In genomic region chr7:132814089-132814450, GRCm38 (mm10) we compare ENCODE assay signal across 7 mouse cellular contexts. TPM values are rescaled to one million over a fixed set of nuclear protein-coding genes. Genes with fewer than 3 reads are reported as not detected.
A peak's percentile ranks its signal among the peaks of the same experiment; 100 is the strongest.
DNase-seq lines count a peak whose midpoint lies in the region; ATAC-seq and TF ChIP-seq lines count a peak whose summit lies in the region.

No protein-coding gene starts in this region.

- peaks cover 10% of the 10 kb centered on the region for H3K4me1 ChIP-seq in testis, adult 2 months (ENCODE audit: control insufficient read depth, insufficient read depth, low read length)
- peaks cover 63% of the 10 kb centered on the region for H3K4me1 ChIP-seq in forebrain, embryonic 12.5 days
- H3K4me1 ChIP-seq in liver, embryonic 14.5 days (replicated peaks; ENCODE audit: control insufficient read depth in 2 of 2, insufficient read depth in 2 of 2, low read length in 1 of 2) = peaks cover 13 to 24% of the 10 kb centered on the region in 2 experiments
- H3K4me1 ChIP-seq in stomach, embryonic 16.5 days (ENCODE audit: control insufficient read depth, insufficient read depth, low read length) = peaks cover 32% of the 10 kb centered on the region

- peak overlapping the region; percentile 84 for H3K4me3 ChIP-seq in testis, adult 2 months (ENCODE audit: control insufficient read depth, low read depth, low read length)
- H3K4me3 ChIP-seq in forebrain, embryonic 12.5 days (replicated peaks) = peak overlapping the region; percentile 79
- H3K4me3 ChIP-seq in liver, embryonic 14.5 days (ENCODE audit: insufficient read depth in 1 of 2, low read depth in 2 of 2, low read length in 2 of 2) = peak overlapping the region; percentile 66 to 80
- H3K4me3 ChIP-seq in stomach, embryonic 16.5 days (replicated peaks; ENCODE audit: low read length) = peak overlapping the region; percentile 78

- H3K27ac ChIP-seq in testis, adult 2 months (ENCODE audit: control insufficient read depth, insufficient read depth, low read depth, low read length) = peak overlapping the region; percentile 81
- peak overlapping the region; percentile 94 for H3K27ac ChIP-seq in forebrain, embryonic 12.5 days
- no peak overlapping the region for H3K27ac ChIP-seq in liver, embryonic 14.5 days
- peak overlapping the region; percentile 92 for H3K27ac ChIP-seq in stomach, embryonic 16.5 days (ENCODE audit: low read length)

- TF ChIP-seq CTCF in testis, adult 2 months (IDR thresholded peaks at IDR 0.05; ENCODE audit: control insufficient read depth, insufficient read depth, insufficient replicate concordance, low read depth, low read length) = no peak
- TF ChIP-seq CTCF in liver, embryonic 14.5 days (IDR thresholded peaks at IDR 0.05; ENCODE audit: low read depth) = no peak

- no peaks in the 10 kb centered on the region for H3K27me3 ChIP-seq in testis, adult 2 months (ENCODE audit: control insufficient read depth, insufficient read depth, low read length)
- H3K27me3 ChIP-seq in forebrain, embryonic 12.5 days = no peaks in the 10 kb centered on the region
- H3K27me3 ChIP-seq in liver, embryonic 14.5 days (ENCODE audit: control insufficient read depth, insufficient read depth, low read length) = peaks cover 10% of the 10 kb centered on the region
- no peaks in the 10 kb centered on the region for H3K27me3 ChIP-seq in stomach, embryonic 16.5 days (ENCODE audit: control insufficient read depth, insufficient read depth, low read length)

- no peaks in the 10 kb centered on the region for H3K36me3 ChIP-seq in testis, adult 2 months (ENCODE audit: control insufficient read depth, insufficient read depth, low read length)
- no peaks in the 10 kb centered on the region for H3K36me3 ChIP-seq in forebrain, embryonic 12.5 days (replicated peaks)
- H3K36me3 ChIP-seq in liver, embryonic 14.5 days (replicated peaks; ENCODE audit: control insufficient read depth, insufficient read depth, low read depth) = no peaks in the 10 kb centered on the region
- H3K36me3 ChIP-seq in stomach, embryonic 16.5 days (ENCODE audit: control insufficient read depth, insufficient read depth, low read length) = no peaks in the 10 kb centered on the region

- DNase-seq in testis, postnatal 10 days (ENCODE audit: low spot score) = no peak
- no peak for DNase-seq in liver, embryonic 14.5 days (ENCODE audit: low read depth in 3 of 3, low spot score in 3 of 3)
- DNase-seq in right cerebral cortex, postnatal 4 days = no peak
- DNase-seq in B cell, adult 2 months = no peak

- H3K4me2 ChIP-seq in forebrain, embryonic 12.5 days = peak overlapping the region; percentile 81
- peak overlapping the region; percentile 99 for H3K4me2 ChIP-seq in liver, embryonic 14.5 days (ENCODE audit: low read depth)
- H3K4me2 ChIP-seq in stomach, embryonic 16.5 days (ENCODE audit: low read depth, low read length) = peak overlapping the region; percentile 77

- peak overlapping the region; percentile 87 for H3K9ac ChIP-seq in forebrain, embryonic 12.5 days
- peak overlapping the region; percentile 80 for H3K9ac ChIP-seq in liver, embryonic 14.5 days (replicated peaks)
- H3K9ac ChIP-seq in stomach, embryonic 16.5 days (ENCODE audit: low read length) = peak overlapping the region; percentile 88

- WGBS in forebrain, embryonic 12.5 days = 2% methylated on average over 7 of the region's 7 CpGs
- 3% methylated on average over 7 of the region's 7 CpGs for WGBS in liver, embryonic 14.5 days (ENCODE audit: insufficient replicate concordance)
- under 1% methylated on average over 7 of the region's 7 CpGs for WGBS in stomach, embryonic 16.5 days

- ATAC-seq in forebrain, embryonic 12.5 days (ENCODE audit: low FRiP score) = no peak
- ATAC-seq in liver, embryonic 14.5 days (ENCODE audit: insufficient read depth) = no peak
- no peak for ATAC-seq in stomach, embryonic 16.5 days (ENCODE audit: insufficient read depth, low FRiP score)

- no peak for TF ChIP-seq EP300 in liver, embryonic 14.5 days (IDR thresholded peaks at IDR 0.05; ENCODE audit: low read depth)

- no peaks in the 10 kb centered on the region for H3K9me3 ChIP-seq in forebrain, embryonic 12.5 days
- no peaks in the 10 kb centered on the region for H3K9me3 ChIP-seq in liver, embryonic 14.5 days (ENCODE audit: control insufficient read depth, low read length)
- H3K9me3 ChIP-seq in stomach, embryonic 16.5 days (replicated peaks; ENCODE audit: control insufficient read depth, low read length) = no peaks in the 10 kb centered on the region

- no peak for TF ChIP-seq POLR2A in testis, adult 2 months (IDR thresholded peaks at IDR 0.05; ENCODE audit: control insufficient read depth, low read depth, low read length)

RNA-seq across cellular contexts. Expression of gene Fam53b, which starts 0.4 kb away (rescaled TPM):
- polyA plus RNA-seq in testis, adult 2 months (2012; rRNA removed) = 6.1 and 7.8 TPM in 2 replicates
- 41.7 and 47.7 TPM in 2 replicates for polyA plus RNA-seq in forebrain, embryonic 12.5 days (2016; fragmentation: Nextera tagmentation; extraction: Ambion mirVana)
- 12.9 and 14.7 TPM in 2 replicates for polyA plus RNA-seq in liver, embryonic 14.5 days (2012; rRNA removed)
- polyA plus RNA-seq in liver, embryonic 14.5 days (2014; fragmentation: Nextera tagmentation; extraction: Ambion mirVana) = 20.0 and 22.2 TPM in 2 replicates
- polyA plus RNA-seq in stomach, embryonic 16.5 days (2015; fragmentation: Nextera tagmentation; extraction: Ambion mirVana) = 15.1 and 17.4 TPM in 2 replicates

RNA-seq across cellular contexts. Expression of gene Eef1akmt2, which starts 38.4 kb away (rescaled TPM):
- polyA plus RNA-seq in testis, adult 2 months (2012; rRNA removed) = 5.2 and 5.5 TPM in 2 replicates
- 93.6 and 93.7 TPM in 2 replicates for polyA plus RNA-seq in forebrain, embryonic 12.5 days (2016; fragmentation: Nextera tagmentation; extraction: Ambion mirVana)
- 5.1 and 13.1 TPM in 2 replicates for polyA plus RNA-seq in liver, embryonic 14.5 days (2012; rRNA removed)
- 19.0 and 20.8 TPM in 2 replicates for polyA plus RNA-seq in liver, embryonic 14.5 days (2014; fragmentation: Nextera tagmentation; extraction: Ambion mirVana)
- 54.3 and 56.5 TPM in 2 replicates for polyA plus RNA-seq in stomach, embryonic 16.5 days (2015; fragmentation: Nextera tagmentation; extraction: Ambion mirVana)

RNA-seq across cellular contexts. Expression of gene Abraxas2, which starts 45.0 kb away (rescaled TPM):
- 17.4 and 19.3 TPM in 2 replicates for polyA plus RNA-seq in testis, adult 2 months (2012; rRNA removed)
- polyA plus RNA-seq in forebrain, embryonic 12.5 days (2016; fragmentation: Nextera tagmentation; extraction: Ambion mirVana) = 37.2 and 38.7 TPM in 2 replicates
- 5.0 and 7.4 TPM in 2 replicates for polyA plus RNA-seq in liver, embryonic 14.5 days (2012; rRNA removed)
- 10.7 and 11.7 TPM in 2 replicates for polyA plus RNA-seq in liver, embryonic 14.5 days (2014; fragmentation: Nextera tagmentation; extraction: Ambion mirVana)
- 31.0 and 31.5 TPM in 2 replicates for polyA plus RNA-seq in stomach, embryonic 16.5 days (2015; fragmentation: Nextera tagmentation; extraction: Ambion mirVana)
